Mouse (Mus musculus): ENCODE measurements around the gene Gm49342.

GRCm38 (mm10) chr14:50930754-50931492 lies 13.4 kb upstream of the Gm49342 start, which contains the start of the genes Pip4p1 and Pnp:
- TF ChIP-seq CTCF (IDR thresholded peaks at IDR 0.05; ENCODE audit: borderline replicate concordance, insufficient read depth, low read depth, low read length), result no peak
- TF ChIP-seq POLR2A (IDR thresholded peaks at IDR 0.05; ENCODE audit: borderline replicate concordance, insufficient read depth, low read length), result peak; percentile 74

Data from cerebellum, adult 2 months (tissue).